Mouse (Mus musculus): Measurements from ENCODE around the gene Wbp1l.
"Not testable (repeated sequence)": the region's sequence is repeated elsewhere in the genome, so short reads cannot be mapped to it uniquely, and the experiment has no call there.

Gene Wbp1l

DNA sequence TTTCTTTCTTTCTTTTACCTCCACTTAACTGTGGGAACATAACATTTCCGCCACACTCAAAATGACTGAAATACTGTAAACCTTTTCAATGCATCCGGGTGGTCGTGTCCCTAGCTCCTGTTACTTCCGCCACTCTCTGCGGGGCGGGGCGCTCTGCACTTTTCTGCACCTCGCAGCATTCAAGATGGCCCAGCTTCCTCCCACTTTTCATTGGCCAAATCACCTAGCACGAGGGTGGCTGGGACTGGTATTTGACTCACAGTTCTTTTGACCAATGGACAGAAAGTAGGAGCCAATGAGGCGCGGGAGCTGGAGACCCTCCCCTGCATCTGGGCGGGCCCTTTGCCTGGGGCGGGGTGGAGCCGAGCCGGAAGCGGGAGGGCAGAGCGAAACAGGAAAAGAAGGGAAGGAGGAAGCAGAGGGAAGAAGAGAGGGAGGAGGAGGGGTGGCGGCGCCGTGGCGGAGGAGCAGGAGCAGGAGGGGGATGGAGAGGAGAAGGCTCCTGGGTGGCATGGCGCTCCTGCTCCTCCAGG, at the start of gene Wbp1l:
Wbp1l (plus strand) TSS at position 365 of the 533 bp plus-strand sequence.
- peak; percentile 98 for DNase-seq (ENCODE audit: low read depth)

DNA sequence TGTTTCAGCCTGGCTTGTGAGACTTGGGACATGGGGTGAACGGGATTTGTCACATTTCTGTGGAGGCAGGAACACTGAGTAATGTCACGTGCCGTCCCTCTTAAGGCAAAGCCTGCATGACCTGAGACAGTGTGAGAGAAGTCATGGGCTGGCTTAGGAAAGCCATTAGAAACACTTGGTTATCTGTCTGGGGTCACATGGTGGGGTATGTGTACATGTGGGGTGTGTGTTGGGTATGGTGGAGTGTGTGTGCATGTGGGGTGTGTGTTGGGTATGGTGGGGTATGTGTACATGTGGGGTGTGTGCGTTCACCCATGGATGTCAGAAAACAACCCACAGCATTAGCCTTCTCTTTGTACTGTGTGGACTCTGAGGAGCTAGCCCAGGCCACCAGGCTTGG, 48.5 kb upstream of the Wbp1l start:
- no peak for DNase-seq (ENCODE audit: low read depth)

DNA sequence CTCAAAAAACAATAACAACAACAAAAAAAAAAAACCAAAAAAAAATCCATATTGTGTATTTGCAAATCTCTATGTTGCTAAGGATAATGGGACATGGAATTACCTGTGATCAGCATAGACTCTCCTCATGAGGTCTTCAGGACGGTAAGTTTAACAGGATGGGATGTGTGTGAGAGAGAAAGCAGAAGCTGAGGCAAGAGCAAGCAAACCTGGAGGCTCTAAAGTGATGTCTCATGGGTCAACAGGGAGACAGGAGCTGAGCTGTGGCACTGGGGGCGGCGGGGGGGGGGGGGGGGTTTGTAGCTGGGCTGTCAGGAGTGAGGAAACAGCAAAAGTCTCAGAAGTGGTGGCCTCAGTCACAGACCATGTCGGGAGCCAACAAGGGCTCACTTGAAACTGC, 46.4 kb upstream of the Wbp1l start:
- no peak for DNase-seq (ENCODE audit: low read depth)

DNA sequence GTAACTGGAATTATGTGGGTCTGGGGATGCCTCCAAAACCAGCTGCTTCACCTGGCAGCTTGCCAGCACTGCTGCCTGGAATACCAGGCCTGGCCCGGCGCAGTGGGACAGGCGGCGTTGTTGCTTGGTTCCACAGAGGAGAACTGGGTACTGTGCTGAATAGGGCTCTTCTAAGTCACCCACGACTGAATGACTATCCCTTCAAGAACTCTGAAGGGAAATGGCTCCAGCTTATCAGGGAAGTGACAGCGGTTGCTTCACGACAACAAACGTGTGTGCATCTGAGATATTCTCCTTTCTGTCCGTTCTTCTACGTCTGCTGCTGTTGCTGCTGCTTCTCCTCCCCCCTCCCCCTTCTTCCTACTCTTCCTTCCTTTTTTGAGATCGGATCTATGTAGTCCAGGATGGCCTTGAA, 45.3 kb upstream of the Wbp1l start:
- DNase-seq (ENCODE audit: low read depth): no peak

DNA sequence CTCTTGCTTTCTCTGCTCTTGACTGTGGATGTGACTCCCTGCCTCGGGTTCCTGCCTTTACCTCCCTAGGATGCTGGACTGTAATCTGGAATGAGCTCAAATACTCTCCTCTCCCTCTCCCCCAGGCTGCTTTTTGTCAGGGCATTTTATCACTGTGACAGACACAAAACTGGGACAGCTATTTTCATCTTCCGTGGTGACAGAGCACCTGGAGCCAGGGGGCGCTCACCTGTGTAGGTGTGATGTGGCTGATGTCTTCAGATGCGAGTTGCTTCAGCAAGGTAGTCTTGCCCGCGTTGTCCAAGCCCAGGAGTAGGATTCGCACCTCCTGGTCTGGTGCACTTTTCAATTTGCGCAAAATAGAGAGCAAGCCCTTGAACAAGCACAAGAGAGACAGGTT, 40.9 kb upstream of the Wbp1l start:
- DNase-seq (ENCODE audit: low read depth): no peak

DNA sequence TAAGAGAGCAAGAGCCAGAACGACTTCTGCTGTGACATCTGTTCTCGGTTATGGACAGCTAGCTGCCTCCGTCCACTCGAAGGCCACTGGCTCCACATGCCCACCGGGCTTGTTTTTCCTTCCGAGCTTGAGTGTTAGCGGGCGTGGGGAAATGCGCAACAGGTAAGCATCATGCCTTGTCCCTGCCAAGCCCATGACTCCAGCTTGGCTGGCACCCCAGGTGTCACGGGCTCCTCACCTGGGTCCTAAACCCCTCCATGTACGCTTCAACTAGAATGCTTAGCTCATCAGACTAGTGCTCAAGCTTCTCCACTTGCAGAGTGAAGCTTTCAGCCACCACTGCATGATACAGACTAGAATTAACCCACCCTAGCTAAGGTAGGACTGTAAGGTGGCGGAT, 40.3 kb upstream of the Wbp1l start:
- no peak for DNase-seq (ENCODE audit: low read depth)

DNA sequence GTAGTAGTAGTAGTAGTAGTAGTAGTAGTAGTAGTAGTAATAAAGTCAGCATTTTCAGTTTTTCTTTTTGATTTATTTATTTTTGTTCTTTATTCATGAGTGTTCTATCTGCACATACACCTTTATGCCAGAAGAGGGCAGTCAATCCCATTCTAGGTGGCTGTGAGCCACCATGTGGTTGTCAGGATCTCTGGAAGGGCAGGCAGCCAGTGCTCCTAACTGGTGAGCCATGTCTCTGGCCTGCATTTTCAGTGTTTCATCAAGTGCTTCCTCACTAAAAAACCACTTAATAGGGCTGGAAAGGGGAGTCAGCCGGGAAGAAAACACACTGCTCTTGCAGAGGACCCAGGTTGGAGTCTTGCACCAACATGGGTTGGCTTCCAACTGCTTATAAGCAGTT, 36.8 kb upstream of the Wbp1l start:
- peak; percentile 83 for DNase-seq (ENCODE audit: low read depth)

DNA sequence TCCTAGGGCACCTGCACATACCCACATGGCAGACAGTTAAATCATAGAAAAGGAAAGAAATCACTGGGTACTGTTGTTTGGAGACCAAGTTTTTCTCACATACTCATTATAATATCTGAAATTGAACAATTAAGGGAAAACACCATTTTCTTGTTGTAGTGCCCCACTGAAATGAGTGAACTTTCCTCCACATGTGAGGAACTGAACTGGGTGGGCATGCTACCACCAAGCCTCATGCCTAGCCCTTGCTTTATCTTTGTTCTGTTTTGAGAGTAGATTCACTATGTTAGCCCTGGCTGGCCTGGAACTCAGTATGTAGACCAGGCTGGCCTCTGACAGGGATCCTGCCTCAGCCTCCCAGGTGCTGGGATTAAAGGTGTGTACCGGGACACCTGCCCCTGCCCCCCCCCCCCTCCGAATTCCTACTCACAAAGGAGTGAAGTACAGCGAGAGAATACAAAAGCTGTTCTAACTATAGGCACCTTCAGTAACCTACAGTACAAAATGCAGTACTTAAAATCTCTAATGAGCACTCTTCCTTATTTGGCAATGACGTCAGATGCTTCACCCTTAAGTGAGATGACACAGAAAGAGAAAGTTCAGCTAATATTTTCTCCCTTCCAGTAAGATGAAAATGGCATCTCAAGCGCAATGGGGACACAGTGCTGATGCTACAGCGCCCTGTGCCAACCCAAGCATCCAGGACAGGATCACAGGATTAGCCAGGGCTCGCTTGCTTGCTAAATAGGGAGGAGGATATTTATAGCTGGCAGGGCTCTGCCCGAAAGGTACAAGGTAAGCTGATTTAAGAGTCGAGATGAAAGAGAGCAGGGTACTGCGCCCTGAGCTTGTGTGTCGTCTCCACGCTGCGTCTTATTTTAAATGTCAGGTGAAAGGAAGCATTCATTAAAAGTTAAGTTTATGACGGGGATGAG, 36.0 kb upstream of the Wbp1l start:
- DNase-seq (ENCODE audit: low read depth): no peak

DNA sequence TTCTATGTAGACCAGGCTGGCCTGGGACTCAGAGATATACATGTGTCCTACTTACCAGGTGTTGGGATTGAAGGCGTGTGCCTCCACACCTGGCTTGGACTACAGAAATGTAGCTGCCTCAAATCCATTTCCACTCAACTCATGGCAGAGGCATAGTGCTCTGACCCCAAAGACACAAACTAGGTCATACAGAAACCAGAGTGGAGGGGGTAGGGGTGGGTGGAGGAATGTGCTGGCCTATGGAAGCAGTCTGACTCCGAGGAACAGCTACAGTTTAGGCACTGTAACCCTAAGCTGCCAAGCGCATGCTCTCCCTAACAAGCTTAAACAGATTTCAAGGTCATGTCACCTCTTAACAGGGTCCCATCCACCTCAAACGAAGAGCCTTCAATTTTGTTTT, 35.3 kb upstream of the Wbp1l start:
- no peak for DNase-seq (ENCODE audit: low read depth)

DNA sequence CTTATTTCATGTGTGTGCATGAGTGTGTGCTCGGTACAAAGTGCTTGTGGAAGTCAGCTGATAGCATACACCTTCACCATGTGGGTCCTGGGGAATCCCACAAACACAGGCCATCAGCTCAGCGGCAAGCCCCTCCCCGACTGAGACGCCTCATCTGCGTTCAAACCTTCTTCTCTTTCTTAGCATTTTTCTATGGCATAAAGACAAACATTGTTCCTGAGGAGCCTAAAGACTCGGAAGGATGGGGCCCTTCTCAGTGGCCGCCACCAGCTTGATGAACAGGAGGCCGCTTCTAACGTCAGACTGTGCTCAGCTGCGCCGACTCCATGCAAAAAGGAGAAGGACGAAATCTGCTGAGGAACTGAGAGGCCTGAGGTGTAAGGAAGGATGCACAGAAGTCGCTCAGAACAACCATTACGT, 34.8 kb upstream of the Wbp1l start:
- DNase-seq (ENCODE audit: low read depth): no peak

DNA sequence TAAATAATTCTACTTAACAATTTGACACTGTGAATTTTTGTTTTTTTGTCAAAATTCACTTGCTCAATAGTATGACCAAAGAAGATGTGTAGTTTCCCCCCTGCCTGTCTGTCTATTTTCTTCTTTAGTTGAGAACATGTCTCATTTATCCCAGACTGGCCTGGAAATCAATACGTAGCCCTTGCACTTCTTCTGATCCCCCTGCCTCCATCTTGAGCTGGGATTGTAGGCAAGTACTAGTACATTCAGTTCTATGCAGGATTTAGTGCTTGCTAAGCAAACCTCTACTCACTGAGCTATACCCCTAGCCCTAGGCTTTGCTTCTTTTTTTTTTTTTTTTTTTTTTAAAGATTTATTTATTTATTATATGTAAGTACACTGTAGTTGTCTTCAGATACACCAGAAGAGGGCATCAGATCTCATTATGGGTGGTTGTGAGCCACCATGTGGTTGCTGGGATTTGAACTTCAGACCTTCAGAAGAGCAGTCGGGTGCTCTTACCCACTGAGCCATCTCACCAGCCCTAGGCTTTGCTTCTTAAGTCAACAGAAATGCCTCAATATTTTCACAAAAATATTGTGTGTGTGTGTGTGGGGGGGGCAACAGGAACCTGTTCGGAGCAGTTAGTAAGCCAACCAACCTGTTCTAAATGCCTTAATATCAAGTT, 27.5 kb upstream of the Wbp1l start:
- not testable (repeated sequence) for DNase-seq (ENCODE audit: low read depth)

DNA sequence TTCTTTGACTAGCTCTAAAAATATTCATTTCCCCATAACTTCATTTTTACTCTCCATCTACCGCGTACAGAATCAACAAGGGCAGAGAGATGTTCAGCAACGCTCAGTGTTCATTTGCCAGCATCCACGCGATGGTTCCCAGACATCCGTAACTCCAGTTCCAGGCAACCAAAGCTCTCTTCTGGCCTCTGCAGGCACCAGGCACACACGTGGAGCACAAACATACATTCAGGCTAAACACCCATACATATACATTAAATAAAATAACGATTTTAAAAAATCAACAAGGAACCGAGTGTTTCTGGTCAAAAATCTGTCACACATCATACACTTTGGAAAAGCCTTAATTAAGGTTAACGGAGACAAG, 27.0 kb upstream of the Wbp1l start:
- DNase-seq (ENCODE audit: low read depth): no peak

DNA sequence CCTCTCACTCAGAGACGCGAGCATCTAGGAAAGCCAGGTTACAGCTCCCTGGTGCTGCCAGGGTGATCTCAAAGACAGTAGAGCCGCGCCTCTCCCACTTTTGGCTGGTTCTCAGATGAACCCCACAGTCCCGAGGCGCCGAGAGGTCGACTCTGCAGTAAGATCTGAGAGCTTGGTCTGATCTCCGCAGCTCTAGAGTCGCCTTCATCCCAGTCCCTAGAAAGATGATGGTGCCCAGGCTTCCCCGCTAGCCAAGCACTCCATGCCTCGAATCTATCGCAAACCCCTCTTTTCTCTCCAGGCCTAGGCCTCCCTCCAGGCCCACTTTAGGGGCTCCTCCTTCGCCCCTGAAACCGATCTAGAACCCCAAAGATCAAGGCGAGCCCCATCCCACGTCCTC, 26.3 kb upstream of the Wbp1l start:
- DNase-seq (ENCODE audit: low read depth): no peak

DNA sequence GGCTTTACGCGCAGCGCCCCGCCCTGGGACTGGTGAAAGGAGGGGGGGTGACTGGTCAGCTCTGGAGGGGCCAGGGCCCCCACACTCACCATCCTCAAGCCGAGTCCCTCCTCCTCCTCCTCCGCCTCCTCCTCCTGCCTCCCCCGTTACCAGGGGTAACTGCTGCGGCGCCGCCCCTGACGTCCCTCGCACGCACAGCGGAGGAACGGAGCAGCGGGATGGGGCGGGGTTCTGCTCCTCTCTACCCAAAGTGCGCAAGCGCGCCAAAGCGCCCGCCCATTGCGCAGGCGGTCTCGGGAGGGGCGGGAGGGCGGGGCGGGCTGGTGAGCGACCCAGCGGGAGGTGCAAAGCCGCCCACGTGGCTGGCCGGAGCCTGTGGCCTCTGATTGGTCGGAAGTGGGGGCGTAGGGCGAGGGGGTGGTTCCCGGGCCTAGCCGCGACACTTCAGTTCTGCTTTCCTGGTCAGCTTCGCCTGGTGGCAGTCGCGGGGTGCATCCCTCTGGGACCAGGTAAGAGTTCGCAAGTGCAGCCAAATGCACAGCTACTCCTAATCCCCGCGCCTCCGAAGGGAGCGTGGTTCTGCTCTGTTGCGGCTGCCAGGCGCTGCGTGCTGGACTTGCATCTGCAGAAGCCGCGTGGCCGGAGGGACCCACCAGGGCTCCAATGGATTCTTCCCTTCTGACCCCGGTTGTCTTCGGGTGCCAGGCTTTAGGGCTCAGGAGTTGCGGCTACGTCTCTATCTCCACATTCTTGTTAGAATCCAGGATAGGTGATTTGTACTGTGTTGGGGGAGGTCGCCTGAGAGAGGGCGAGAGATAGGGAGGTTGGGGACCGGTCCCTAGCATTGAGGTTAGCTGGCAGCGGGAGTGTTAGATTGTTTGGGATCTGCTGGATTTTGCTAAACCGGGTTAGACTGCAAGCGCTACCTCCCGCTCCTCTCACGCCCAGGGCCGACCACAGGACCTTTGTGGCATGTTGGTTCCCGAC, 25.6 kb upstream of the Wbp1l start, which contains the start of the genes Arl3 and Sfxn2:
Arl3 (minus strand) TSS at position 248 of the 987 bp plus-strand sequence.
Sfxn2 (plus strand) TSS at position 415 of the 987 bp plus-strand sequence.
- DNase-seq (ENCODE audit: low read depth): peak; percentile 85

DNA sequence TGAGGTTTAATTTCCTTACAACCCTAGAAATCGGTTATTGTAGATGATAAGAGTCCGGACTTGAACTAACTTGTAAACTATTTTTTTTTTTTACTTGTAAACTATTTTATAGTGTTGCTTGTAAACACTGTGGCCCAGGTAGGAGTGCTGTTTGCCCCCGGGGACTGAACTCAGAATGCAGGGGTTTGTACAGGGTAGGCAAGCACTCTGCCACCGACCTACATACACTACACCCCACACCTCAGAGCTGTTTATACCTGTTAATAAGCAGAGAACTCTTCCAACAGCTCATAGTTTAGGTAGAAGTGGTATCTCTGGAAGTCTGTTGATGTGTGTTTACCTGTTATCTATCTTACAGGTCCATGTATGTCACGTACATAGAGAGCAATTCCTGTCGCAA, 24.9 kb upstream of the Wbp1l start:
- no peak for DNase-seq (ENCODE audit: low read depth)

DNA sequence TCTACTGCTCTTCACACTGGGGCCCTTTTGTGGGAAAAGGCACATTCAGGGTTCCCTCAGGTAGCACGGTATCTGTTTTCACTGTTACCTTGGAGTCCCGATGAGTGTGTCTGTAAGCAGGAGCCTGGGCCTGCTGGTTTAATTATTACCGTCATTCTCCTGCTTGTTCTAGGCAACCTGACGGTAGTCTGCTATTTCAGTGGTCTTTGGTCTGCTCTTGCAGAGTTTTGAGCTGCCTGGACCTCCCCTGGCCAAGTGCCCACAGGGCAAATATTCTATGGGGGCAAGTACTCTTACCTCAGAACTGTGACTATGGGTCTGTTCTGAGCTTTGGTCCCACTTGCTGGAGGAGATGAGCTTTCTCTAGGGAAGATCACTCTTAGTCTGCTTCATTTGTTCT, 23.7 kb upstream of the Wbp1l start:
- DNase-seq (ENCODE audit: low read depth): no peak

DNA sequence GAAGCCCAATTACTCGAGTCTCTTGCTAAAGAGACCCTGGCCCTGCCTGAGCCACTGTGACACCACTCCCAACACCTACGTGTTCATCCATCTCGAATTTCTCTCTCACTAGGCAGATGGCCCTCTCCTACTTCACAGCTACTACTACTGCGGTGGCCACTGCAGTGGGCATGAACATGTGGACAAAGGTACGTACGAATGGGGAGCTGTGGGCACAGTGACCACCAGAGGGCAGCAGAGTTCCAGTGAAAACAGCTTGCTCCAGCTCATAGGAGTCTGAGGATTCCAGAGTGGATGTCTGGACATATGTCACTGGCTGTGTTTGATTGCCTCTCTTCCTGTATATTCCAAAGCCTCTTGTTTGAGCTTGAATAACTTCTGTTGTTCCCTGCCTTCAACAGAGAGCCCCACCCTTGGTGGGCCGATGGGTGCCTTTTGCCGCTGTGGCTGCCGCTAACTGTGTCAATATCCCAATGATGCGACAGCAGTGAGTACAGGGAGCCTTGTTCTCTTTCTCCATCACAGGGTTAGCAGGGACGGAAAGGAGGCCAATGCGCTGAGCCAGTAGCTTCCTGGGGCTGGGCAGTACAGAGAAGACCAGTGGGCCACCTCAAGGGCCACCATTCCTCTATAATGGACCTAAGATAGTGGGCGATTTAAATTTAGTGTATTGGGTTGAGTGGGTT, 10.9 kb upstream of the Wbp1l start:
- DNase-seq (ENCODE audit: low read depth): peak; percentile 55

DNA sequence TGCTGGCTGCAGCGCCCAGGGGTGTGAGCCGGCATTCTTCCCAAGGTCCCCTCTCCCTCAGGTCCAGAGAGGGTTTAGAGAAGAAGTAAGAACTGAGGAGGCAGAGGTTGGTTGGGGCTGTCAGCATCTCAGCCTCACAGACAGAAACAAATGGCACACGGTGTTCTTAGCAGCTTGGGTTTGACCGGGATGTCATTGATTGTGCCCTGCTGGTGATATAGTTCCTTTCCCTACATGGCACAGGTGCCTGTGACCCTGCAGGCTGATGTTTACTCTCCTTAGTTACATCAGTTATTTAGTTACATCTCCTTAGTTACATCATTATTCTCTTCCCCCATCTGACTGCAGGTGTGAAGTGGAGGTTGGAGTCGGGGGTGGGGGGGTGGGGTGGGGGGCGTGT, 7.3 kb upstream of the Wbp1l start:
- no peak for DNase-seq (ENCODE audit: low read depth)

DNA sequence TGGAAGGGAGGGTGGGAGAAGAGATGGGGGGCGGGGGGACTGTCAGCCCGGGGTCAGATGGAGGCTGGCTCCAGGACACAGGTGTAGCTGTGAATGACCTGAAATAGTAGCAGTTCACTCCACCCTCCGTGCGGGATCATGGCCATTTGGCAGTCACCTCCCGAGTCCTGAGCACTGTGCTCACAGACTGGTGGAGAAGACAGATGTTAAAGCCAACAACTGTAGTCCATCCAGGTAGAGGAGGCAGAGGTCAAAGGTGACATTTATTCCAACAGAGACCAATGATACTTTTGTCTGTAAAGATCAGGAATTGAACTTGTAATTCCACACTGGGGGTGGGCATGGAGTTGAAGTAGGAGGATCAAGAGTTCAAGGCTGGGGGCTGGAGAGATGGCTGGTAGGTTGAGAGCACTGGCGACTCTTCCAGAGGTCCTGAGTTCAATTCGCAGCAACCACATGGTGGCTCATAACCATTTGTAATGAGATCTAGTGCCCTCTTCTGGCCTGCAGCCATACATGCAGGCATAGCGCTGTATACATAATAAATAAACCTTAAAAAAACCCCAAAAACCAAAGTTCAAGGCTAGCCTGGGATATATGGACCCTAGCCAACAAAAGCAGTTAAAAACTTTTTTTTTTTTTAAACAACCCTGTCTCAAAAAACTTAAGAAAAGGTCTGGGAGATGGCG, 6.0 kb upstream of the Wbp1l start:
- no peak for DNase-seq (ENCODE audit: low read depth)

DNA sequence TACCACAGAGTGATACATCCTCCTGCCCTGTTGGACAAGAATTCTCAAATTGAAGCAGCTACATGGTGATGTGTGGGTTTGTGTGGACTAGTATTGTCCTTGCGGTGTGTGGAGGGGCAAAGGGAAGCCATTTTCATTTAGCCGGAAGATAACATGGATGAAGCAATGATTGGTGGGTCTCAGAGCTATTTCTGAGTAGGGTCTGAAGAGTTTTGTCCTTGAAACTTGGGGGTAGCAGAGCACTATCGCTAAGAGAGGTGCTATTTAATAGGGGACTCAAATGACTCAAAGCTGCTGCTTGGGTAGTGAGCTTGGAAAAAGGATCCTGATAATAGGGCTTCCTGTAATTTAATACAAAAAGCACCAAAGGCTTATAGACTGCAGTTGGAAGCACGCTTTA, 697 bp upstream of the Wbp1l start:
- DNase-seq (ENCODE audit: low read depth): no peak

All from fibroblast of lung, adult 2 months (primary cell).